8 mouse cellular contexts compared by ENCODE assay signal in genomic region chr19:24621610-24622220, GRCm38 (mm10). TPM values are rescaled to one million over a fixed set of nuclear protein-coding genes. Genes with fewer than 3 reads are reported as not detected.
A peak's percentile ranks its signal among the peaks of the same experiment; 100 is the strongest.
DNase-seq lines count a peak whose midpoint lies in the region; ATAC-seq lines count a peak whose summit lies in the region.

No protein-coding gene starts in this region.

- no peaks in the 10 kb centered on the region for H3K36me3 ChIP-seq in kidney, embryonic 15.5 days
- H3K36me3 ChIP-seq in midbrain, embryonic 16.5 days (ENCODE audit: control insufficient read depth, insufficient read depth, low read length): no peaks in the 10 kb centered on the region

- intact Hi-C loops in left cerebral cortex, postnatal 25 days (cut with DNase I): loop anchor here (2.0 to 5.0 kb wide), 2 partner anchors 64 to 249 kb away; partner anchors contain the start of gene Pip5k1b

- no peak overlapping the region for H3K9ac ChIP-seq in kidney, embryonic 15.5 days
- no peak overlapping the region for H3K9ac ChIP-seq in midbrain, embryonic 16.5 days (ENCODE audit: low read depth, low read length)

- H3K9me3 ChIP-seq in kidney, embryonic 15.5 days (replicated peaks): no peaks in the 10 kb centered on the region
- no peaks in the 10 kb centered on the region for H3K9me3 ChIP-seq in midbrain, embryonic 16.5 days (replicated peaks; ENCODE audit: control insufficient read depth, low read length, poor library complexity, severe bottlenecking)

- no peaks in the 10 kb centered on the region for H3K27me3 ChIP-seq in kidney, embryonic 15.5 days
- H3K27me3 ChIP-seq in midbrain, embryonic 16.5 days (ENCODE audit: control insufficient read depth, insufficient read depth, low read depth, low read length): no peaks in the 10 kb centered on the region

- H3K4me1 ChIP-seq in kidney, embryonic 15.5 days: no peaks in the 10 kb centered on the region
- no peaks in the 10 kb centered on the region for H3K4me1 ChIP-seq in midbrain, embryonic 16.5 days (ENCODE audit: control insufficient read depth, insufficient read depth, low read length)

- H3K27ac ChIP-seq in kidney, embryonic 15.5 days: no peak overlapping the region
- H3K27ac ChIP-seq in midbrain, embryonic 16.5 days (ENCODE audit: low read length): no peak overlapping the region

- DNase-seq in kidney, adult 11 months: peak; percentile 29
- peak; percentile 67 for DNase-seq in cerebellum, adult 8-10 months
- peak; percentile 76 for DNase-seq in forelimb bud, embryonic 11.5 days (ENCODE audit: low read depth, low spot score)
- DNase-seq in hindlimb bud, embryonic 11.5 days (ENCODE audit: extremely low spot score, low read depth, low spot score): peak; percentile 49
- DNase-seq in left cerebral cortex, postnatal 25 days (ENCODE audit: low spot score in 2 of 2): peak; percentile 54 to 59
- DNase-seq in spleen, postnatal 10 days (ENCODE audit: low spot score in 2 of 2): peak; percentile 59 to 86

- no peak overlapping the region for H3K4me2 ChIP-seq in kidney, embryonic 15.5 days
- H3K4me2 ChIP-seq in midbrain, embryonic 16.5 days (ENCODE audit: low read length): no peak overlapping the region

- WGBS in kidney, embryonic 15.5 days: 34% methylated on average over 8 of the region's 8 CpGs
- WGBS in midbrain, embryonic 16.5 days: 35% methylated on average over 8 of the region's 8 CpGs

- no peak overlapping the region for H3K4me3 ChIP-seq in kidney, embryonic 15.5 days (replicated peaks)
- no peak overlapping the region for H3K4me3 ChIP-seq in midbrain, embryonic 16.5 days (ENCODE audit: low read depth, low read length)

- ATAC-seq in kidney, embryonic 15.5 days (replicated peaks; ENCODE audit: low FRiP score): no peak
- ATAC-seq in midbrain, embryonic 16.5 days: peak; percentile 71; the same call in 1 of the 2 replicates

RNA-seq across cellular contexts. Expression of gene Tmem252, which starts 52.1 kb away (rescaled TPM):
- polyA plus RNA-seq in kidney, embryonic 15.5 days (2015; fragmentation: Nextera tagmentation; extraction: Ambion mirVana): 5.8 and 5.9 TPM in 2 replicates
- total RNA-seq in left cerebral cortex, postnatal 25 days (2021): under 1 TPM; 0.30 to 0.43 TPM
- 1.3 and 1.4 TPM in 2 replicates for polyA plus RNA-seq in midbrain, embryonic 16.5 days (2015; fragmentation: Nextera tagmentation; extraction: Ambion mirVana)
